Mouse (Mus musculus) Muller cell, postnatal 12 days (primary cell): ENCODE data around the gene Nprl3.
A peak's percentile ranks its signal among the peaks of the same experiment; 100 is the strongest.

ENCODE experiments used
- DNase-seq: peaks from one replicate; pipeline ENCODE4 v3.0.0-alpha.2; 2015; ENCODE audit errors: inconsistent ontology term

Nprl3 gene

DNA sequence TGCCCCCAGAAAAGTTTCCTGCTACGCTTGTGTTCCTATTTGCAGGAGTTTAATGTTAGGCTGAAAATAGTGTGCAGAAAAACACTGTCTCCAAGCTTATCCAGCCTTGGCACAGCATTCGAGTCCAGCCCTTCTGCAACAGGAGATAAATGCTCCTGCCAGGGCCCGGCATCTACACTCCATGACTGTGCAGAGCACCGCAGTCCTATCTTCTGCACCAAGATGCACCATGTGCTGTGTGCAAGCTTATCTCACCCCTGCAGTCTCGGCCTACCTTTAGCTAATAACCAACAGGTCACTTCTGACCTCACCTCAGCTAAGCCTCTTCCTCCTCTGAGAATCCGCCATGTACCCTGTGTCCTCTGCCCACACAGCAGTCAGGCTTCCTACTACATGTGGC is 21.9 kb downstream of the Nprl3 start:
- DNase-seq: no peak

DNA sequence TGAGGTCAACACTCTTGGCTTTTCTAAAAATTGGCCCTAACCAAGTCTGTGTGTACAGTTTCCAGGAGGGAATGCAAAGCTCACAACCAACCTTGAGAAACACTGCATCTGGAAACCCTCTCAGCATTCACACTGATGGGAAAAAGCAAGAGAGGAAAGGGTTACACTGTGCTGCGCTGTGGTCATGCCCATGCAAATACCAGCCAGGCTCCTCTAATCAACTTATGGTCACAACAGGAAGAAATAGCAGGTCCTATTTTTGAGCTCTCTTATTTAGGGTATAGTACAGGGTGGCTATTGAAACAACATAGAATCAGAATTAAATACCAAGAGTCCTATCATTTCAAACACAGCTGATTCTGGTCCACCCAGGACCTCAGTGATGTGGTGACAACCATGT is 22.9 kb downstream of the Nprl3 start:
- no peak for DNase-seq

DNA sequence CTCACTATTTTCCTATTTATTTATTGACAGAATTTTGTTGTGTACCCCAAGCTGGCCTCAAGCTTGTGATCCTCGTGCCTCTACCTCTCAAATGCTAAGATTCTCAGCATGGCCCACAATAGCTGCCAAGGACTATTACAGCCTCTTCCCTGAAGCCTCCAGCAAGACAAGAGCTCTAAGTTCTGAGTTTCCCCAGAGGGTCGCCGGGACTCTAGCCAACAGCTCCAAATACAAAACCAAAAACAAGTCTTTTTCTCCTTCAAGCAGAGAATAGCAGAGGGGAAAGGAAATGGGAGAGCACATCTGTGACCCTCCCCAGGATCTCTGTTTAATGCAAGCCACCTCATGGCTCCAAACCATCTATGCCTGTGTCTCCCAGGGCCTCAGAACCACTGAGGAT is 23.4 kb downstream of the Nprl3 start:
- no peak for DNase-seq

DNA sequence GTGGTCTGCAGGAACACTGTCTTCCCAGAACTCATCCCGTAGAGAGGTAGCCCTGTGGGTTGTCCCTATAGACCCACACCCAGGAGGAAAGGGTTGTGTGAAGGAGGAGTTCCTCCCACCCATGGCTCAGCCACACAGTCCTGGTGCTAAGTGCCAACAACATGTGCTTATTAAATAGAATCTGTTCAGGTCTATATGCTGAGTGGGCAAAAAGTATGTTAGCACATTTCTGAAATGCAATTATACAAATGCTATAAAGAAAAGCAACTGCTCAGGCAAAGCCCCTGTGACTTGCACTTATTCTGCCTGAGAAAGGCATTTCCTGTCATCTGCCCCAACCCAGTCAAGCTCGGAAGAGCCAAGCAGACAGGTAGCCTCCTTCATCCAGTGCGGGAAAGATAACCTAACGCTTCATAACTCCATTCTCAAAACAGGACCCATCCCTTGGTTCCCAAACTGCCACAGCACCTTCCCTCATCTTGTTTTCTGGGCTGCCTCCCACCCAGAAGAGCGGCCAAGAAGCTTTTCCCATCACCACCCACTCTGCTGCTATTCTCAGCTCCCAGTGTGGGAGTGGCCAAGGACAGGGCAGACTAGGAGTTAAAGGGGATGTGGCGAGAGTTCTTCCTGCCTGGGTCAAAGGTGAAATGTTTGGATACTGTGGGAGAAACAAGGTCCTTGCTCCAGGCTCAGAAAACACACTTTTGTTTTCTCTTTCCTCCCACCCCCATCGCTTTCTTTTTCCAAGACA is 24.1 kb downstream of the Nprl3 start:
- DNase-seq: no peak

DNA sequence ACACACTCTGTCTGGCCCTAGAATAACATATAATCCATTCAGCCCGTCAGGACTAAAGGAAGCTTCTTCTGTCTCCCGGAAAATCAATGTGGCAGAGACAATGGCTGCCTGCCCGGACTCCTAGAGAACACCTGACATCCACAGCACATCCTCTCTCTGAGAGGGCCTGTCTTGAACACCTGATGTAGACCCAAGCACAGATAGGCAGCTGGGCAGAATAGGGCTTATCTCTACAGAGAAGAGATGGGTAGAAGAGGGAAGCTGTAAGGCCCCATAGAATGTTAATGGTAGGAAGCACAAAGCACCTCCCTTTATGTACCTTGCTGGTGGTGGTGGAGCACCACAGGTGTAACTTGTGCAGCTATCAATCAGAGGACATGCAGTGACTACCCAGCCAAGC is 25.3 kb downstream of the Nprl3 start:
- DNase-seq: no peak

DNA sequence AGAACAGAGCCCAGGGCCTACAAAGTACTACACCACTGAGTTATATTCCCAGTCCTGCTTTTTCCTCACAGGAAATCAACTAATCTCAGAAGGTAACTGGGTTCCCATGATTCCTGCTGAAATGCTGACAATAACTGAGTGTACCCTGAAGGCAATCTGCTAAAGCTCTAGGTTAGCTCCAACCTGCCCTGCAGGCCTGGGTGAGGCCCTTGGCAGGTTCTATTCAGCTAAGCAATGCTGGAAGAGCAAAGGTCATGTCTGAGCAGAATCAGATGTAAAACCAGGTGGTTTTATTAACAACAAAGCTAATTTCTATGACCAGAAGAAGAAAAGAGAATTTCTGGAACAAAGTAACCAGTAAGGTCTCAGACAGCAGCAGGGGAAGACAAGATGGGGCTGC is 26.1 kb downstream of the Nprl3 start:
- DNase-seq: no peak

DNA sequence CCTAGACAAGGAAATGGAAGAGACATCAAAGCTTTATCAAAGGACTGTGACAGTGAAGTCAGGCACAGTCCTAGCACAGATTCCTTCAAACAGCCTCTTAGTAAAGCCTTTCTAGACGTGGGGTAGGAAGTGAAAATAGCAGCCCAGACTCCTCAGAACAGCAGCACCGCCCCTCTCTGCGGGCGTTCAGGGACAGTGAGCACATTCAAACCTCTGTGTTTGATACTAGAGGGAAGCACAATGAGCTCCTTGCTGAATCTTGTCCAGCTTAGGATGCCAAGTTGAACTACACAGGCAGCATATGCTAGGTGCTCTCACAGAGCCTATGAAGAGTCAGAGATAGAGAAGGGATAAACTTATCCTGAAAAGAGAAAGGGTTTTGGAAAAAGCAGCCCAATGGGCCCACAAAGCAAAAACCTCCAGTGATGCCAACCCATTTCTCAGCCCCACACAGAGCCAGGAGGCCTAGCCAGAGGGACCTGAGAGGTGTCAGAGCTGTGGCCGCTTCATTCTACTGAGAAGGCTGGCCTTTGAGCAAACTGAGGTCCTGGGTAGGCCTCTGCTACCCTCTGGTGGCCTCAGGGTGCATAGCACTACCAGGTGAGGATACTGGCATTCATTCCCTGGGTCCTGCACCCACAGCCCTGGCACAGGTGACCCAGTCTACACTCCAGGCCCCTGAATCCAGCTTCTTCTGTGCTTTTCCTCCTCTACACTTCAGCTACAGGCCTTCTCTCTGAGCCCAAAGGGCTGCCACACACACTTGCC is 29.2 kb downstream of the Nprl3 start:
- peak; percentile 59 for DNase-seq

DNA sequence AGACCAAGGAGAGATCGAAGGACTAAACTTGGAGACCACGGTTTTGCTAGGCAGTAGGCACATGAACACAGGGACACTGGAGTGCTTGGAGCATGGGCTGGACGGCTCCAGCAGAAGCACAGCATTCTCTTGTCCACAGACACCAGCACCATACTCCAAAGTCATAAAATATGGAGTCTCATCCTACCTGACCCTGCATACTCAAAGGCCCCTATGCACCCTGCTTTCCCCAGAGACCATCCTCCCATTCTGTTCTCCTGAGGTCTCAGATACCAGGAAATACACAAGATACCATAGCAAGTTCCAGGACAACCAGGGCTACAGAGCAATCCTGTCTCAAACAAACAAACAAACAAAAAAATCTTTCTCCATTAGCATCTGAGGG is 30.1 kb downstream of the Nprl3 start:
- no peak for DNase-seq

DNA sequence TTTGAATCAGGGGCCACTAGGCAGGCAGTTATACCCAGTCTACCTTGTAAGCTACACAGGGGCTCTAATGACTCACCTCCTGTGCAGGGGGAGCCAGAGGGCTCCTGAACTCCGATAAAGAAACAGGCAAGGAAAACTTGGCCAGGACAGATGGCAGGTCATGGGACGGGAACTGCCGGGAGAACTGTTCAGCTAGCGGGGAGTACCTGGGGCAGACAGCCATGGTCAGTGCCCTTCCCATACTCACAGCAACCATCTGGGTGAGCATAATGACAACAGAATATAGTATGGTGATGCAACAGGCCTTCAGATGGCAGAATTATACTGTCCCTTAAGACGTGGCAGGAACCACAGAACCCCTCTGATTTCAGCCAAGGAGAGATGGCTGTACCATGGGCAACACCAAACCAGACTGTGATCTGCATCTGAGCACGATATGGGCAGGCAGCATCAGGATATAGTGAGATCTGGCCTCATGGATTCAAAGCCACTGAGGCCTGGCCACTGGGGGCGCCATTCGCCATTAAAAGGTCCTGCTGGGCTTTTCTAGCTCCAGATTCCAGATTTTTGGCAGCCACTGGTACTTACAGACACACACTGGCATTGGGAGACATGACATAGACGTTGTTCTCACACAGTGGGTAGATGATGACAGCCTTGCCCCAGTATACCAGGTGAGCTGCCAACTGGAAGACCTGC is 30.6 kb downstream of the Nprl3 start:
- DNase-seq: peak; percentile 60

DNA sequence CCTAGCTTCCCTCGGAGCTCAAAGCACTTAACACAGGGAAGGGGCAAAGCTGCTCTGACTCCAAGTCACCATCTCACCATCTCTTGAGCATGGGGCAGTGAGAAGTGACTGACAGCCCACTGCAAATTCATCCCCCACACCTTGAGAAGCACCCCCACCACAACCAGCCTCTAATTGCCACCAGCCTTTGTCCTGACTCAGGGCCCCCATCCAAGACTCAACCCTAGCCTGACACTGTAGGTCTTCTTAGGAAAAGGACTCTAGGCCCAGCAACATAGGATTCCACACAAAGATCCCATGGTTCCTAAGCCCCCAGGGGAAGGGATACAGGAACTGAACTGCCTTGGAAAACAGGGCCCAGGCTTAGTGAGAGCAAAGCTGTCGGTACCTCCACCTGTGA is 31.4 kb downstream of the Nprl3 start:
- DNase-seq: no peak

DNA sequence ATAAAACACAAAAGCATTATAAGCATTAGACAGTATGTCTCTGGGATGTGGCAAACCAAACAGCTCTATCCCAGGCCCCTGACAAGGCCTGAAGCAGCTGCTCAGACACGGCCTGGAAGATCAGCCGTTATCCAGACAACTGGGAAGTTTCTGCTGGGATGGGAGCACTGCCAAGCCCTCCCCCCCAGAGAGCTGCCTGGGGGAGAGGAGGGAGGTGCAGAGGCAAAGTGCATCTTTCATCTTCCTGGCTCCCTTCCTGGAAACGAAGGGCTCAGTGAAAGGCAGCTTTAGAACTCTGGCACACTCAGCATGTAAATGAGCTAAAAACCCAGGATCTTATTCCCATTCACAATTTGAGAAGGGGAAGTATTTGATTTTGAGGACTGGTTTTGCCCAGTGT is 31.9 kb downstream of the Nprl3 start:
- DNase-seq: peak; percentile 87

DNA sequence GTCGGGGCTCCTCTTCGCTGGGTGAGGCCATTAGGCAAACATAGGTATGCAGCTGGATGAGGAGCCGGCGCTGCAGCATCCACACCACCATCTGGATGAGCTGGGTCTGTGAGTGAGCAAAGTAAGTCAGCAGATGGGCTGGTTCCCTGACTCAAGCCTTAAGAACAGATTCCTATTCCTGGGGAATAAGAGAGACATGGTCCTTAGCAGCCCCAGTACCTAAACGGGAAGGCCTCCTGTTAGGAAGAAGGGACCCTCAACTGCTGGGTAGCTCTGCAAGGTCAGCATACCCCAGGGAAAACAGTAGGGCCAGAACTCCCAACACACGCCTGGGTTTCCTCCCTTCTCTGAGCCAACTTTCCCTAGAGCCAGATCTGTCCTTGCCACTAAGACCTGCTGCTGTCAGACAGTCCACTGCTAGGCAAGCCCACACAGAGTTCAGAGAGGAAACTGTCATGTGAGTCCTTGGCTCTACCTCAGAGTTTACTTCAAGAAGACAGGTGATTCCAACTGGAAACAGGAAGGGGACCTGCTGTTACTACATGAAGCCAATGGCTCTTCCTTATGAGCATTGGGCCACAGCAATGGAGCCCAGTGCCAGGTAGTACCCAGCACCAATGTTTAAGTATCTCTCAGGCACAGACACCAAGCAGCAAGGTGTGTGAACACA is 32.6 kb downstream of the Nprl3 start:
- DNase-seq: no peak

DNA sequence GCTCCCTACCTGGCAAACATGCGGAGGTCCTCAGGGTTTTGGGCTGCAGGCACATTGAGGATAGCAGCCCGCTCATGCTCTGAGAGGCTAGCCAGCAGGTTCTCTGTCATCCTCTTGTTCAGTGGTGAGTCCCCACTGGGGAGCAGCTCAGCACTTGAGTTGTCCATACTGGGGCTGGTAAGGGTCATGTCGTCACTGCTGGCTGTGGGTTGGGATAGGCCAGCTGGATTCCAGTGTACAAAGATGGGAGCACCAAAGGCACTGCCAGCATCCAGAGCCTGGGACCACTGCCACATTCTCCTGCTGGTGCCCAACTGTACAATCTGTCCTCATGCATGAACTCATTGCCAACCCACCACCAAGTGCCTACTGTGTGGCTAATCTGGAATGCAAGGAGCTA is 33.6 kb downstream of the Nprl3 start:
- no peak for DNase-seq

DNA sequence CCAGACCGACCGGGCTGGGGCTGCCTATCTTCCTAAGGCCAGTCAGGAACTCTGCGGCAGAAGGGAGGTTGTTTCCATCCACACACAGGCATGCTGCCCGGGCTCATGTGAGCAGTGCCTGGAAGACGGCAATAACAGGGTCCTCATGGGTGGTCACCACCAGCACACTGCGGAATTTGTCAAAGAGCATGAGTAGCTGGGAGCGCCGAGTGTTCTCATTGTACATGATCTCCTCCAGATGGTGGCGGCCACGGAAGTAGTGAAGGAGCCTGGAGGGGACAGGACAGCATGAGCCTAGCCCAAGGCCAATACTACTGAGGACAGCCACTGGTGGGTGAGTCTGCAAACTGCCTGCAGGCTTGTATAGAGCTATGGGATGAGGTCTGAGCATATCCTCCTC is 34.7 kb downstream of the Nprl3 start:
- DNase-seq: no peak

DNA sequence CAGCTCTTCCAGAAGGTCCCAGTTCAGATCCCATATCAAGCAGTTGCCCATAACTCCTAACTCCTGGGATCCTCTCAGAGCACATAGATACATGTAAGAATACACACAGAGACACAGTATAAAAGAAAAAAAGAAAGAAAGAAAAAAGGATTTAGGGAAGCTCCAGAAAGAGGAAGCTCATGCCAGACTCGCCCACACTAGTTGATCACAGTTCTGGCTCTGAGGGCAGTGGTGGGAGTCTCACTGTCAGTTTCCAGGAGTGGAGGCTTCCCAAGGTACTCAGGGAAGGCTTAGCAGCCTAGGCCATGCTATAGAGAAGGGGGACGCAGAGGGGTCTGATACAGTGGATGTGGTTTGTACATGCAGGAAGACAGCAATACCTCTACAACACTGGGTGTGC is 36.4 kb downstream of the Nprl3 start:
- DNase-seq: no peak

DNA sequence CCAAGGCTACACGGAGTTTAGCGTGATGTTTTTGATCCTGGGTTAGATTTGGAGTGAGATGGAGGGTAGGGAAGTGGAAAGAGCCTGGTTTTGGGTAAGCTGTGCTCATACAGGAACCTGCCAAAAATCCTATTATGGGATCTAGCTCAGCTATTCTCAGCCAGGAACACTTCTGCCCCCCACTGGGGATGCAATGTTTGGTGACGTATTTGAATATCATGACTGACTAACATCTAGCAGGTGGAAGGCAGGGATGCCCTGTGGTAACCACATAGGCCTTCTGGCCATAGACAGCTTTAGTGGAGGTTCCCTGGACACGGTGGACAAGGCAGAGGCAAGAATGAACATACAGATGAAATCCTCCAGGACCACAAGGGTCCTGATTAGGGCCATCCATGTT is 37.3 kb downstream of the Nprl3 start:
- no peak for DNase-seq

DNA sequence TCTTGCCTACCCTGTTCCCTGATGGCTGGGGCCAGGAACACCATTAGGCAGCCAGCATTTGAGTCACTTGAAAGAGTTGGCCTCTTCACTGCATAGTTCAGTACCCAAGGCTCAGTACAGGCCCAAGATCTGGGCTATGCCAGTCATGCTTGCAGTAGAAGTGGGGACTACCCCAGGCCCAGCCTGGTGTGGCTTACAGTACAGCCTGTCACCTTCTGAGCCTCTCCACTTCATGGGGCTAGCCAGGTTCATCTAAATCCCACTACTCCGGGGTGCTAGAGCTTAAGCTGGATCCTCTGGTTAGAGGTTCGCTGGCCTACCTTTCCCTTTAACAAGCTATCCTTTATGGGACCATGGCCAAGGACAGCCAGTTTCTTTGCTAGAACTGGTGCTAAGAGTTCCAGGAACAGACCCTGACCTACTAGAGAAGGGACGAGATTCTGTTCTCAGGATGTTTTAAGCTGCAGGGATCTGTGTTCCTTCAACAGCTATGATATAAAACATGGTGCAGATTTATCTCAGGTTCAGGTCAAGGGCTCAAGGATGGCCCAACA is 39.1 kb downstream of the Nprl3 start:
- DNase-seq: no peak

DNA sequence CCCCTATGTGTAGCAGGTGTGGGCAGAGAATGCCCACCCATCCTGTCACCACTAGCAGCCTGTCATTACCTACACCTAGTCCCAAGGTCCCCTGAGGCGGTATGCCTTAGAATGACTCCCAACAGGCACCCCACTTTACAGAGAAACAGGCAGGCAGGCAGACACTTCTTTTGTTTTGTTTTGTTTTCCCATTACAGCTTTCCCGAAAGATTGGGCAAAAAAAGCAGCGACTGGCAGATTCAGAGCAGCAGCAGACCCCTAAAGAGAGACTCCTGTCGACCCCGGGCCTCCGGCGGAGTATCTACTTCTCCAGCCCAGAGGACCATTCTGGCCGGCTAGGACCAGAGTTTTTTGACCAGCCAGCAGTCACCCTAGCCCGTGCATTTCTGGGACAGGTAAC is 40.0 kb downstream of the Nprl3 start:
- DNase-seq: no peak

DNA sequence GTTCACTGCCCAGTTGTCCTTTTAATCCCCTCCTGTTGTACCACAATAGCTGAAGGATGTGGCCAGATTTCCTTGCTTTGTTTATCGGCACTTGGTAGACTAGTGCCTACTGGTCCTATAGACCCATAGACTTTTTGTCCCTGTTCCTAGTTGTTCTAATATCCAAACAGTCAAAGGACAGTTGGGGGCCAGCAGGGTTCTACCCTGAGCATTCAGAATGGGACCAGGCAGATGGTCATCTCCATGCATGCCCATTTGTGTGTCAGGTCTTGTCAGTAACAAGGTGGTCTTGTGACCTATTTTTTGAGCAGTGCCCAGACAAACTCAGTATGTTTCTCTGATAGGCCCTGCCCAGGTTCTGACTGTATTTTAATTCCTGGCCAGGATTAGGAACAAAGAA is 40.5 kb downstream of the Nprl3 start:
- no peak for DNase-seq

DNA sequence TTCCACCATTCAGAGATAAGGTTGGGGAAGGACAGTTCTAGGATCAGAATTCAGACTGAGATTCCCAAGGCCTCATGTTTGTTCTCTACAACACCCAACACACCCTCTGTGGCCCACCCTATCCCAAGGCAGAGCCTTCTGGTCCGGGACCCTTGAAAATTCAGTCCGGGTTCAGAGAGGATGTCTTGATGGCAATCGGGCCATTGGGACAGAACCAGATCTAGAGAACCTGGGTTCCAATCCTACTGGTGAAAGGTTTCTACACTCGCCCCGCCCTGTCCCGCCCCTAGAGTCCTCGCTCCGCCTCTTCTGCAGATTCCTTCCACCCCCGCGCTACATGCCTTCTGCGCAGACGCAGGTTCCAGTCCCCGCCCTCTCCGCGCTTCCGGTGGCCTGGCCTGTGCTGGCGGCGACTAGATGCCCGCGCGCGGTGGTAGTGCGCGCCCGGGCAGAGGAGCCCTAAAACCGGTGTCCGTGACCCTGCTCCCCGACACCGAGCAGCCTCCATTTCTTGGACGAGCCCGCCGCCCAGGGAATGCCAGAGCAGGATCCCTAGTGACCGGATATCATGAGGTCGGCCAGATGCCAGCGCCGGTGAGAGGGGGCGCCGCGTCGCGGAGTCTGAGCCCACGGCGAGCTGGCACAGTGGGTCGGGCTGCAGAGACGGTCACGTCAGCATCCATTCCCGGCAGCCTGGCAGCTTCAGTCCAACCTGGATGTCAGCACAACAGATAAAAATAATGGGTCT is 41.2 kb downstream of the Nprl3 start, which contains the start of gene Mpg:
Gene Mpg, plus strand, starts transcription at position 382 of the 748 bp plus-strand sequence.
- peak; percentile 91 for DNase-seq
